Mouse (Mus musculus): Measurements from ENCODE around the gene Zfp426.

- TF ChIP-seq CTCF (IDR thresholded peaks at IDR 0.05; ENCODE audit: control insufficient read depth, insufficient read depth, insufficient read length) (no peak), CEBPB (IDR thresholded peaks at IDR 0.05; ENCODE audit: low read depth) (no peak), USF1 (IDR thresholded peaks at IDR 0.05; ENCODE audit: low read depth) (no peak), FOSL1 (IDR thresholded peaks at IDR 0.05; ENCODE audit: insufficient read depth, low read length, poor library complexity, severe bottlenecking) (no peak)
These were observed 13.2 kb downstream of the Zfp426 start for GRCm38 (mm10) chr9:20479396-20479795.

All from C2C12 (cell line).